Mouse (Mus musculus): Measurements from ENCODE around the gene Ckap5. TPM values are rescaled to one million over a fixed set of nuclear protein-coding genes. Genes with fewer than 3 reads are reported as not detected.

Gene Ckap5
- polyA plus RNA-seq, 1 experiment from 2014 or later: 123 TPM

DNA sequence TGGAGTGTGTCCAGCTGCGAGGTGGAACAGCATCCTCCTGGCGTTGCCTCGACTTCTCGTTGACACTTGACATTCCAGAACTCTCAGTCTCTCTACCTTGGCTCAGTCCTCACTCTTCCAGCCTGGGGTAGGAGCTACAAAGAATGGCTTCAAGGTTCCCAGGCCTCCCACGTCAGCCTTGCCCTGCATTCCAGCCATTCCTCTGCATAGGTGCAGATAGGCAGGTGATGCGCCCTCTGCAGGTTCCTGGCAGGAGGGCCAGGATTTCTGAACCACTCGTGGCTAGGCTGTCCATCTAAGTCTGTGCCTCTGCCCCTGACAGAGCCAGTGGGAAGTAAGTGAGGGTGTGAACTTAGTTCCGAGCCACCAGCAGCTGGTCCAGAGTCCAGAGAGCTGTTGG, 130.2 kb downstream of the Ckap5 start:
- Histone ChIP-seq H3K4me2 (ENCODE audit: low read depth, low read length) (no peak overlapping the region), H3K9ac (replicated peaks; ENCODE audit: low read length) (no peak overlapping the region), H3K9me3 (replicated peaks; ENCODE audit: control insufficient read depth, low read length) (no peaks in the 10 kb centered on the region), H3K27me3 (ENCODE audit: control insufficient read depth, insufficient read depth, low read length) (no peaks in the 10 kb centered on the region), H3K27ac (replicated peaks; ENCODE audit: low read depth, low read length) (no peak overlapping the region), H3K36me3 (replicated peaks; ENCODE audit: control insufficient read depth, insufficient read depth, low read depth, low read length) (no peaks in the 10 kb centered on the region; the same call in none of the 2 replicates), H3K4me1 (ENCODE audit: control insufficient read depth, insufficient read depth, low read length) (no peaks in the 10 kb centered on the region), H3K4me3 (ENCODE audit: low read depth, low read length) (no peak overlapping the region)
- DNase-seq (ENCODE audit: low spot score): no peak
- ATAC-seq (replicated peaks; ENCODE audit: insufficient number of reproducible peaks, low FRiP score, low TSS enrichment, low read depth): 0 out of 2 replicates have a peak, but pooled peaks have one; percentile 18
- WGBS: 70% methylated on average over 8 of the region's 8 CpGs

DNA sequence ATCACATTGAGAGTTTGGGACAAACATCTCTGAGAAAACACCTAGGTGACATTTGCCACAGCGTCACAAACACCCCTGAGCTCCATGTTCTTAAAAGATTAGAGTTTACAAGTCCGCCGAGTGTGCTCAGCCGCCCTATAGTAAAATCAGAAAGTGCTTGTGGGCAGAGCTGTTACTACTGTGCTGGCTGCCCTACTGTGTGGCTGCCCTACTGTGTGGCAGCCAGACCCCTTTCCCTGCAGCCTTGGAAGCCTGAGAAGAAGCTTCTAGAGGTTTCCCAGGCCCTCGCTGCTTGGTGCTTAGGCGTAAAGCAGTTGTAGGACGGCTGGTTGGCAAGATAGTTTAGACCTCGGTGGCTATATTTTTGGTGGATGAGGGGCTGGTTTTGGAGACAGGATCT, 133.1 kb downstream of the Ckap5 start:
- H3K36me3 ChIP-seq (replicated peaks; ENCODE audit: control insufficient read depth, insufficient read depth, low read depth, low read length): peaks cover 3% of the 10 kb centered on the region
- 93% methylated on average over 8 of the region's 8 CpGs for WGBS

DNA sequence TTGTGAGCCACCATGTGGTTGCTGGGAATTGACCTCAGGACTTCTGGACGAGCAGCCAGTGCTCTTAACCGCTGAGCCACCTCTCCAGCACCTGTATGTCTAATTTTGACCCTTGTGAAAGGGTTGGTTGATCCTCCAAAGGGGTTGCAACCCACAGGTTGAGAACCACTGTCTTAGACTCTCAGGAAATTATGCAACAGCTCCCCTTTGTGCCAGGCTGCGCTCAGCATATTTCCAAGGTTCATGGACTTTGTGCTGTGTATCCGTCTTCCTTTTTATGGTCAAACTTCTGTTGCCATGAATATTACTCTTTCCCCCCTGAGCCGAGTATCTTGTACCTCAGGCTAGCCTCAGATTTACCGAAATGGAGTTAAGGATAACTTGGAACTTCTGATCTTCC, 134.4 kb downstream of the Ckap5 start:
- Histone ChIP-seq H3K9ac (replicated peaks; ENCODE audit: low read length) (no peak overlapping the region), H3K4me1 (ENCODE audit: control insufficient read depth, insufficient read depth, low read length) (no peaks in the 10 kb centered on the region), H3K36me3 (replicated peaks; ENCODE audit: control insufficient read depth, insufficient read depth, low read depth, low read length) (peaks cover 3% of the 10 kb centered on the region), H3K27ac (replicated peaks; ENCODE audit: low read depth, low read length) (no peak overlapping the region), H3K9me3 (replicated peaks; ENCODE audit: control insufficient read depth, low read length) (no peaks in the 10 kb centered on the region), H3K4me2 (ENCODE audit: low read depth, low read length) (no peak overlapping the region), H3K27me3 (ENCODE audit: control insufficient read depth, insufficient read depth, low read length) (no peaks in the 10 kb centered on the region), H3K4me3 (ENCODE audit: low read depth, low read length) (no peak overlapping the region)
- ATAC-seq (replicated peaks; ENCODE audit: insufficient number of reproducible peaks, low FRiP score, low TSS enrichment, low read depth): no peak
- DNase-seq (ENCODE audit: low spot score): no peak
- 89% methylated on average over 6 of the region's 6 CpGs for WGBS

More for the DNA sequence above, 133.1 kb downstream of the Ckap5 start:
- ATAC-seq (replicated peaks; ENCODE audit: insufficient number of reproducible peaks, low FRiP score, low TSS enrichment, low read depth): no peak
- Histone ChIP-seq H3K9ac (replicated peaks; ENCODE audit: low read length) (no peak overlapping the region), H3K27me3 (ENCODE audit: control insufficient read depth, insufficient read depth, low read length) (no peaks in the 10 kb centered on the region), H3K4me2 (ENCODE audit: low read depth, low read length) (no peak overlapping the region), H3K4me3 (ENCODE audit: low read depth, low read length) (no peak overlapping the region), H3K4me1 (ENCODE audit: control insufficient read depth, insufficient read depth, low read length) (no peaks in the 10 kb centered on the region), H3K9me3 (replicated peaks; ENCODE audit: control insufficient read depth, low read length) (no peaks in the 10 kb centered on the region), H3K27ac (replicated peaks; ENCODE audit: low read depth, low read length) (no peak overlapping the region)
- no peak for DNase-seq (ENCODE audit: low spot score)

DNA sequence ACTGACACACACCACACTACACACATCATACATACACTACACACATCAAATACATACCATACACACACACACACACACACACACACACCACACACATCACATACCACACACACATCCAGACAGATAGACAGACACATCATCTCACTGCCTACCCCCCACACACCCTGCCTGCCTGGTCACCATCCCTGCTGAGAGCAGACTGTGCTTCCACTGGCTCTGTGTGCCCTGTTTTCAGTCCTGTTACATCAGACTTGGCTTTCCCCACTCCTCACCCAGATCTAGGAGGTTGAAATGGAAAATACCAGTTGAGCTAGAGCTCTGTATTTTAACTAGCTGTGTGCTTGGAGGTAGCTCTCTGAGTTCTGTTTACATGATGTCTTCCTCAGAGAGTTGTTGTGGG, 138.2 kb downstream of the Ckap5 start:
- H3K4me3 ChIP-seq (ENCODE audit: low read depth, low read length): no peak overlapping the region
- H3K36me3 ChIP-seq (replicated peaks; ENCODE audit: control insufficient read depth, insufficient read depth, low read depth, low read length): peaks cover 5% of the 10 kb centered on the region
- H3K27me3 ChIP-seq (ENCODE audit: control insufficient read depth, insufficient read depth, low read length): no peaks in the 10 kb centered on the region
- H3K4me1 ChIP-seq (ENCODE audit: control insufficient read depth, insufficient read depth, low read length): no peaks in the 10 kb centered on the region
- no peak overlapping the region for H3K9ac ChIP-seq (replicated peaks; ENCODE audit: low read length)
- H3K9me3 ChIP-seq (replicated peaks; ENCODE audit: control insufficient read depth, low read length): no peaks in the 10 kb centered on the region
- H3K4me2 ChIP-seq (ENCODE audit: low read depth, low read length): no peak overlapping the region
- no peak overlapping the region for H3K27ac ChIP-seq (replicated peaks; ENCODE audit: low read depth, low read length)
- ATAC-seq (replicated peaks; ENCODE audit: insufficient number of reproducible peaks, low FRiP score, low TSS enrichment, low read depth) (no peak), DNase-seq (ENCODE audit: low spot score) (no peak)

- H3K4me2 ChIP-seq (ENCODE audit: low read depth, low read length): no peak overlapping the region
- 91% methylated on average over 6 of the region's 6 CpGs for WGBS
- no peak overlapping the region for H3K9ac ChIP-seq (replicated peaks; ENCODE audit: low read length)
- H3K36me3 ChIP-seq (replicated peaks; ENCODE audit: control insufficient read depth, insufficient read depth, low read depth, low read length): peaks cover 8% of the 10 kb centered on the region
- no peak overlapping the region for H3K4me3 ChIP-seq (ENCODE audit: low read depth, low read length)
- no peak for DNase-seq (ENCODE audit: low spot score)
- ATAC-seq (replicated peaks; ENCODE audit: insufficient number of reproducible peaks, low FRiP score, low TSS enrichment, low read depth): no peak
- no peaks in the 10 kb centered on the region for H3K9me3 ChIP-seq (replicated peaks; ENCODE audit: control insufficient read depth, low read length)
- H3K4me1 ChIP-seq (ENCODE audit: control insufficient read depth, insufficient read depth, low read length): no peaks in the 10 kb centered on the region
- no peaks in the 10 kb centered on the region for H3K27me3 ChIP-seq (ENCODE audit: control insufficient read depth, insufficient read depth, low read length)
- no peak overlapping the region for H3K27ac ChIP-seq (replicated peaks; ENCODE audit: low read depth, low read length)
Observed at GRCm38 (mm10) chr2:91666386-91666910, 139.9 kb downstream of the Ckap5 start.

DNA sequence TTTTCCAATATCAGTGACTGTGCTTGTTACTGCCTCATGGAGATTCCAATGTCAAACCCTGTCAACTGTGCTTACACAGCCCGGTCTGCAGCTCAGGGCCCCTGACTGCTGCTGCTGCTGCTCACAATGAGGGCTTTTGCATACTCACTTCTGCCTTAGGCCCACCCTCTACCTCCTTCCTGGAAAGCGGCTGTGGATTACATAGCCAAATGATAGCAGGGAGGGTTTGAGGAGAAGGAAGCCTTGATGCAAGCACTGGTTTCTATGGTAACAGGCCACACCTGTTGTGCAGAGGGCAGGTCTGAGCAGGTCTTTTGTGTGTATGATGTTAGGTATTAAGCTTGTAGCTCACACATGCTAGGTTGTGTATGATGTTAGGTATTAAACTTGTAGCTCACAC, 141.2 kb downstream of the Ckap5 start:
- WGBS: 82% methylated on average over 2 of the region's 2 CpGs
- no peaks in the 10 kb centered on the region for H3K27me3 ChIP-seq (ENCODE audit: control insufficient read depth, insufficient read depth, low read length)
- H3K4me3 ChIP-seq (ENCODE audit: low read depth, low read length): no peak overlapping the region
- no peaks in the 10 kb centered on the region for H3K4me1 ChIP-seq (ENCODE audit: control insufficient read depth, insufficient read depth, low read length)
- H3K4me2 ChIP-seq (ENCODE audit: low read depth, low read length): no peak overlapping the region
- no peak overlapping the region for H3K27ac ChIP-seq (replicated peaks; ENCODE audit: low read depth, low read length)
- H3K36me3 ChIP-seq (replicated peaks; ENCODE audit: control insufficient read depth, insufficient read depth, low read depth, low read length): peaks cover 8% of the 10 kb centered on the region
- ATAC-seq (replicated peaks; ENCODE audit: insufficient number of reproducible peaks, low FRiP score, low TSS enrichment, low read depth) (0 out of 2 replicates have a peak, but pooled peaks have one; percentile 22), DNase-seq (ENCODE audit: low spot score) (peak; percentile 26)
- no peak overlapping the region for H3K9ac ChIP-seq (replicated peaks; ENCODE audit: low read length)
- no peaks in the 10 kb centered on the region for H3K9me3 ChIP-seq (replicated peaks; ENCODE audit: control insufficient read depth, low read length)

DNA sequence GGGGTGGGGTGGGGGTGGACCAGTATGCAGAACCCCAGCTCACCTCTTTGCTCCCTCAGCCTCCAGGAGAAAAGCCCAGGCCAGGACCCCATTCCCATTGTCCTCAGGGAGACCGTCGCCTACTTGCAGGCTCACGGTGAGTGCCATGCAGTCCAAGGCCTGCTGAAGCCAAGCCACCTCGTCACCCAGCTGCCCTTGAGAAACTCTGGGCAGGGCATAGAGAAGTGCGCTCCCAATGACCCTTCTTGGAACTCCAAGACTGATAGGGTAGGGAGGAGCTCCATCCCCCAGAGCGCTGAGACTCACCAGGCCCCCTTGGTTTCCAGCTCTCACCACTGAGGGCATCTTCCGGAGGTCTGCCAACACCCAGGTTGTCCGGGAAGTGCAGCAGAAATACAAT, 142.8 kb downstream of the Ckap5 start:
- WGBS: 90% methylated on average over 8 of the region's 8 CpGs
- no peak overlapping the region for H3K4me3 ChIP-seq (ENCODE audit: low read depth, low read length)
- ATAC-seq (replicated peaks; ENCODE audit: insufficient number of reproducible peaks, low FRiP score, low TSS enrichment, low read depth) (no peak), DNase-seq (ENCODE audit: low spot score) (no peak)
- H3K4me1 ChIP-seq (ENCODE audit: control insufficient read depth, insufficient read depth, low read length): no peaks in the 10 kb centered on the region
- no peak overlapping the region for H3K27ac ChIP-seq (replicated peaks; ENCODE audit: low read depth, low read length)
- no peaks in the 10 kb centered on the region for H3K9me3 ChIP-seq (replicated peaks; ENCODE audit: control insufficient read depth, low read length)
- H3K9ac ChIP-seq (replicated peaks; ENCODE audit: low read length): no peak overlapping the region
- peaks cover 5% of the 10 kb centered on the region for H3K36me3 ChIP-seq (replicated peaks; ENCODE audit: control insufficient read depth, insufficient read depth, low read depth, low read length)
- H3K27me3 ChIP-seq (ENCODE audit: control insufficient read depth, insufficient read depth, low read length): no peaks in the 10 kb centered on the region
- no peak overlapping the region for H3K4me2 ChIP-seq (ENCODE audit: low read depth, low read length)

GRCm38 (mm10) chr2:91670038-91670437, 143.5 kb downstream of the Ckap5 start:
- Histone ChIP-seq H3K27ac (replicated peaks; ENCODE audit: low read depth, low read length) (no peak overlapping the region), H3K9ac (replicated peaks; ENCODE audit: low read length) (no peak overlapping the region), H3K9me3 (replicated peaks; ENCODE audit: control insufficient read depth, low read length) (no peaks in the 10 kb centered on the region), H3K4me3 (ENCODE audit: low read depth, low read length) (no peak overlapping the region), H3K36me3 (replicated peaks; ENCODE audit: control insufficient read depth, insufficient read depth, low read depth, low read length) (peaks cover 5% of the 10 kb centered on the region), H3K27me3 (ENCODE audit: control insufficient read depth, insufficient read depth, low read length) (no peaks in the 10 kb centered on the region), H3K4me1 (ENCODE audit: control insufficient read depth, insufficient read depth, low read length) (no peaks in the 10 kb centered on the region), H3K4me2 (ENCODE audit: low read depth, low read length) (no peak overlapping the region)
- WGBS: 91% methylated on average over 6 of the region's 6 CpGs
- DNase-seq (ENCODE audit: low spot score) (no peak), ATAC-seq (replicated peaks; ENCODE audit: insufficient number of reproducible peaks, low FRiP score, low TSS enrichment, low read depth) (no peak)
